Mouse (Mus musculus) CD4-positive, CD25-positive, alpha-beta regulatory T cell, adult 2 months (primary cell): ENCODE results near the gene Vmn1r40.

Source experiments
- DNase-seq: peaks from one replicate; pipeline ENCODE4 v3.0.0-alpha.2; 2012; ENCODE audit warnings: low read depth, low spot score

Vmn1r40 gene

GRCm38 (mm10) chr6:89707240-89707639 is at the start of gene Vmn1r40:
Vmn1r40 (plus strand) TSS chr6:89707540.
- no peak for DNase-seq

- DNase-seq, result no peak
Measured at GRCm38 (mm10) chr6:89658342-89658741, 49.0 kb upstream of the Vmn1r40 start.

- DNase-seq, result no peak
Measured at GRCm38 (mm10) chr6:89658931-89659330, 48.4 kb upstream of the Vmn1r40 start.

GRCm38 (mm10) chr6:89659692-89660423 is 47.5 kb upstream of the Vmn1r40 start:
- peak; percentile 52 for DNase-seq

GRCm38 (mm10) chr6:89660490-89660889 is 46.9 kb upstream of the Vmn1r40 start:
- DNase-seq, result no peak

- no peak for DNase-seq
Measured at GRCm38 (mm10) chr6:89662521-89662920, 44.8 kb upstream of the Vmn1r40 start.

GRCm38 (mm10) chr6:89665155-89665554 is 42.2 kb upstream of the Vmn1r40 start:
- no peak for DNase-seq

GRCm38 (mm10) chr6:89665667-89666066 is 41.7 kb upstream of the Vmn1r40 start:
- no peak for DNase-seq

GRCm38 (mm10) chr6:89666976-89667375 is 40.4 kb upstream of the Vmn1r40 start:
- no peak for DNase-seq

GRCm38 (mm10) chr6:89669556-89669955 is 37.8 kb upstream of the Vmn1r40 start:
- no peak for DNase-seq

- no peak for DNase-seq
Measured at GRCm38 (mm10) chr6:89671431-89671830, 35.9 kb upstream of the Vmn1r40 start.

- DNase-seq, result no peak
Measured at GRCm38 (mm10) chr6:89672641-89673040, 34.7 kb upstream of the Vmn1r40 start.

- DNase-seq, result no peak
Measured at GRCm38 (mm10) chr6:89673135-89673780, 34.1 kb upstream of the Vmn1r40 start.

GRCm38 (mm10) chr6:89678522-89678921 is 28.8 kb upstream of the Vmn1r40 start:
- no peak for DNase-seq

GRCm38 (mm10) chr6:89679291-89679835 is 28.0 kb upstream of the Vmn1r40 start:
- DNase-seq, result peak; percentile 76

- DNase-seq, result peak; percentile 78
Measured at GRCm38 (mm10) chr6:89680155-89680554, 27.2 kb upstream of the Vmn1r40 start.

GRCm38 (mm10) chr6:89684231-89684630 is 23.1 kb upstream of the Vmn1r40 start:
- DNase-seq, result no peak

GRCm38 (mm10) chr6:89687100-89687499 is 20.2 kb upstream of the Vmn1r40 start:
- DNase-seq, result no peak

- DNase-seq, result no peak
Measured at GRCm38 (mm10) chr6:89706624-89707023, 716 bp upstream of the Vmn1r40 start.

- DNase-seq, result no peak
Measured at GRCm38 (mm10) chr6:89718051-89718450, 10.7 kb downstream of the Vmn1r40 start.

GRCm38 (mm10) chr6:89740466-89740865 is 33.1 kb downstream of the Vmn1r40 start, which contains the start of gene Vmn1r41:
Vmn1r41 (plus strand) TSS chr6:89740766.
- no peak for DNase-seq

GRCm38 (mm10) chr6:89742811-89743210 is 35.5 kb downstream of the Vmn1r40 start:
- no peak for DNase-seq
